Mouse (Mus musculus) intestine, embryonic 16.5 days (tissue): ENCODE results near the gene Klhl26. TPM values are rescaled to one million over a fixed set of nuclear protein-coding genes. Genes with fewer than 3 reads are reported as not detected.
"Not testable (repeated sequence)": the region's sequence is repeated elsewhere in the genome, so short reads cannot be mapped to it uniquely, and the experiment has no call there.

ENCODE experiments used
- ATAC-seq: fragments of 200-750 bp; cut with Nextera tagmentation; 2 replicates; pipeline ENCODE4 v1.8.0; 2017; ENCODE audit warnings: moderate TSS enrichment, moderate library complexity
- H3K27ac ChIP-seq: fragments of 300-500 bp; sonication (generic); 2 replicates; pipeline ENCODE4 v1.5.1; 2014; ENCODE audit warnings: mild to moderate bottlenecking, low read length
- H3K27me3 ChIP-seq: fragments of 300-500 bp; sonication (generic); replicated peaks from 2 replicates; pipeline ENCODE4 v1.6.1; 2014; ENCODE audit warnings: low read length, control low read depth, mixed read lengths; ENCODE audit not compliant: control insufficient read depth, insufficient read depth
- H3K36me3 ChIP-seq: fragments of 300-500 bp; sonication (generic); 2 replicates; pipeline ENCODE4 v1.6.1; 2014; ENCODE audit warnings: low read length, control low read depth; ENCODE audit not compliant: control insufficient read depth, insufficient read depth
- H3K4me1 ChIP-seq: fragments of 300-500 bp; sonication (generic); 2 replicates; pipeline ENCODE4 v1.6.1; 2014; ENCODE audit warnings: low read length, control low read depth, mixed read lengths; ENCODE audit not compliant: control insufficient read depth, insufficient read depth
- H3K4me2 ChIP-seq: fragments of 300-500 bp; sonication (generic); 2 replicates; pipeline ENCODE4 v1.6.1; 2014; ENCODE audit warnings: low read depth, low read length, control low read depth
- H3K4me3 ChIP-seq: fragments of 300-500 bp; sonication (generic); 2 replicates; pipeline ENCODE4 v1.5.1; 2014; ENCODE audit warnings: mild to moderate bottlenecking, low read length
- H3K9ac ChIP-seq: fragments of 300-500 bp; sonication (generic); 2 replicates; pipeline ENCODE4 v1.6.1; 2014; ENCODE audit warnings: low read depth, low read length
- H3K9me3 ChIP-seq: fragments of 300-500 bp; sonication (generic); 2 replicates; pipeline ENCODE4 v1.6.1; 2016; ENCODE audit warnings: low read length, control low read depth; ENCODE audit not compliant: control insufficient read depth
- WGBS: fragments of 180-500 bp; shearing (Covaris S2); extraction: QIAGEN DNeasy Blood & Tissue Kit; methylation state at CpG from one replicate; pipeline ENCODE4 v1.1.7; 2014; 5-methylcytosine and 5-hydroxymethylcytosine counted together
- polyA plus RNA-seq: library from polyadenylated mRNA; unstranded; fragments of >200 nt; fragmentation: Nextera tagmentation; extraction: Ambion mirVana; gene quantifications from 2 replicates; pipeline ENCODE4 v1.2.1, GENCODE M21; 2015

The Klhl26 gene
- polyA plus RNA-seq, 1 experiment from 2014 or later = 21.5 TPM

DNA sequence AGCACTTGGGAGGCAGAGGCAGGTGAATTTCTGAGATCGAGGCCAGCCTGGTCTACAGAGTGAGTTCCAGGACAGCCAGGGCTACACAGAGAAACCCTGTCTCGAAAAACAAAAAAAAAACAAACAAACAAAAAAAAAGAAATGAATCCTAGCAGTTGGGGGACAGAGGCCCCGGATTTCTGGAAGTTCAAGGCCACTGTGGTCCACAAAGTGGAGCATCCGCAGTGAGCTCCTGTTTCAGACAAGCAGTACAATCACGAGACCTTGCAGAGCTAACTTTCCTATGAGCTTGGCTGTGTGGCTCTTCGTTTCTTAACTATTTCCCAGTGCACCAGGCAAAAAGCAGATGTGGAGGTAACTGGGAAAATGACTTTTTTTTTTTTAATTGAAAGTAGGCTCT is 34.4 kb upstream of the Klhl26 start:
- not testable (repeated sequence) for H3K27me3 ChIP-seq
- 80% methylated on average over 6 of the region's 6 CpGs for WGBS
- H3K9ac ChIP-seq = peak overlapping the region; percentile 90

DNA sequence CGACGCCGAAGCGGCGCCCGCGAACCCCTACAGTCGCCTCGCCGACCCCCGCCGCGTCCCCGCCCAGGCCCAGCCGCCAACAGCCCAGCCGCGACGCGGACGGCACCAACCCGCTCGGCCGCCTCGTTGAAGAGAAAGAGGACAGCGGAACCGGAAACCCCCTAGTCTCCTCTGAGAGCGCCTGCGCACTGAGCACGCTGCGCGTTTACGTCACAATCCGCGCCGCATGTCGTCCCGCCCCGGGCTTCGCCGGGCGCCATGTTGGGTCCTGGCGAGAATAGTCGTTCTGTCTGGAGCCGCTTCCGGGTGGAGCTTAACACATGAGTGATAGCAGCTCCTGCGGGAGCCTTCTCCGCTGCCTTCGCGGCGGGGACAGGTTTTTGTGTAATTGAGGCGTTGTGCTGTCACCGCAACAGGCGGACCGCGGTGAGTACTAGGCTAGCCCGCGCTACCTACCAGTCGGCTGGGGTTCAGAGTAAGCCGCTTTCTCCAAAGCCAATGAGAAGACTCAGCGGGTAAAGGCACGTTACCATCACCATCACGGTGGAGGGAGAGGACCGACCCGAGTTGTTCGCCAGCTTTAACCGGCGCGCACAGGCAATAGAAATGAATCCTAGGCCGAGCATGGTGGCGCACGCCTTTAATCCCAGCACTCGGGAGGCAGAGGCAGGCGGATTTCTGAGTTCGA is 33.6 kb upstream of the Klhl26 start, which contains the start of gene Uba52:
Gene Uba52 (minus strand): TSS at position 574 of the 688 bp plus-strand sequence.
- H3K4me1 ChIP-seq = peaks cover 34% of the 10 kb centered on the region
- H3K4me2 ChIP-seq = peak within 1 kb of the TSS; percentile 80
- WGBS = 1% methylated on average over 73 of the region's 74 CpGs
- H3K27me3 ChIP-seq = no peaks in the 10 kb centered on the region
- H3K4me3 ChIP-seq = peak within 1 kb of the TSS; percentile 83
- H3K27ac ChIP-seq = peak within 1 kb of the TSS; percentile 98
- ATAC-seq = peak; percentile 82
- no peaks in the 10 kb centered on the region for H3K9me3 ChIP-seq
- H3K36me3 ChIP-seq = peaks cover 7% of the 10 kb centered on the region
- peak within 1 kb of the TSS; percentile 90 for H3K9ac ChIP-seq

More for the DNA sequence above, 34.4 kb upstream of the Klhl26 start:
- Histone ChIP-seq H3K4me1 (peaks cover 26% of the 10 kb centered on the region), H3K4me3 (peak overlapping the region; percentile 83), H3K27ac (peak overlapping the region; percentile 98; the same call in 1 of the 2 replicates), H3K4me2 (peak overlapping the region; percentile 46)
- not testable (repeated sequence) for H3K9me3 ChIP-seq, H3K36me3 ChIP-seq, ATAC-seq

GRCm38 (mm10) chr8:70509281-70509952 is 32.6 kb upstream of the Klhl26 start:
- H3K4me2 ChIP-seq = peak overlapping the region; percentile 80
- H3K27ac ChIP-seq = peak overlapping the region; percentile 98
- 10% methylated on average over 25 of the region's 25 CpGs for WGBS
- no peaks in the 10 kb centered on the region for H3K27me3 ChIP-seq
- ATAC-seq = no peak
- peak overlapping the region; percentile 83 for H3K4me3 ChIP-seq
- peak overlapping the region; percentile 90 for H3K9ac ChIP-seq
- H3K36me3 ChIP-seq = peaks cover 7% of the 10 kb centered on the region
- H3K4me1 ChIP-seq = peaks cover 39% of the 10 kb centered on the region
- H3K9me3 ChIP-seq = no peaks in the 10 kb centered on the region

DNA sequence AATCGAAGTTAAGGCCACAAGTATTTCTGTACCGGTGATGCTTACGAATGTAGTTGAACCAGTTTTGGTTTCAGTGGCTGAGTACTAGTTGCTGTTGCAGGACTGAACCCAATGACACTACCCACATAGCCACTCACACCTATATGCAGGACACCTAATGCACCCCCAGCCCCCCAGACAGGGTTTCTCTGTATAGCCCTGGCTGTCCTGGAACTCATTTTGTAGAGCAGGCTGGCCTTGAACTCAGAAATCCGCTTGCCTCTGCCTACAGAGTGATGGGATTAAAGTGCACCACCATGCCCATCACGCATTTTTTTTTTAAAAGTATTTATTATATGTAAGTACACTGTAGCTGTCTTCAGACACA is 30.2 kb upstream of the Klhl26 start:
- no peak overlapping the region; the same call in 1 of the 2 replicates for H3K27ac ChIP-seq
- peaks cover 14% of the 10 kb centered on the region for H3K27me3 ChIP-seq
- WGBS = 61% methylated on average over 5 of the region's 5 CpGs
- no peak overlapping the region for H3K9ac ChIP-seq
- no peak overlapping the region for H3K4me2 ChIP-seq
- no peak for ATAC-seq
- H3K36me3 ChIP-seq = peaks cover 7% of the 10 kb centered on the region
- peaks cover 38% of the 10 kb centered on the region for H3K4me1 ChIP-seq
- no peak overlapping the region for H3K4me3 ChIP-seq
- no peaks in the 10 kb centered on the region for H3K9me3 ChIP-seq

GRCm38 (mm10) chr8:70506328-70507026 is 29.7 kb upstream of the Klhl26 start, which contains the start of gene Rex1bd:
Gene Rex1bd (minus strand): TSS chr8:70506752.
- Histone ChIP-seq H3K9me3 (no peaks in the 10 kb centered on the region), H3K9ac (peak within 1 kb of the TSS; percentile 96), H3K36me3 (peaks cover 7% of the 10 kb centered on the region), H3K27me3 (peaks cover 19% of the 10 kb centered on the region), H3K4me1 (peaks cover 39% of the 10 kb centered on the region), H3K27ac (peak within 1 kb of the TSS; percentile 95), H3K4me3 (peak within 1 kb of the TSS; percentile 77), H3K4me2 (peak within 1 kb of the TSS; percentile 88)
- ATAC-seq = peak; percentile 86
- WGBS = 4% methylated on average over 40 of the region's 40 CpGs

DNA sequence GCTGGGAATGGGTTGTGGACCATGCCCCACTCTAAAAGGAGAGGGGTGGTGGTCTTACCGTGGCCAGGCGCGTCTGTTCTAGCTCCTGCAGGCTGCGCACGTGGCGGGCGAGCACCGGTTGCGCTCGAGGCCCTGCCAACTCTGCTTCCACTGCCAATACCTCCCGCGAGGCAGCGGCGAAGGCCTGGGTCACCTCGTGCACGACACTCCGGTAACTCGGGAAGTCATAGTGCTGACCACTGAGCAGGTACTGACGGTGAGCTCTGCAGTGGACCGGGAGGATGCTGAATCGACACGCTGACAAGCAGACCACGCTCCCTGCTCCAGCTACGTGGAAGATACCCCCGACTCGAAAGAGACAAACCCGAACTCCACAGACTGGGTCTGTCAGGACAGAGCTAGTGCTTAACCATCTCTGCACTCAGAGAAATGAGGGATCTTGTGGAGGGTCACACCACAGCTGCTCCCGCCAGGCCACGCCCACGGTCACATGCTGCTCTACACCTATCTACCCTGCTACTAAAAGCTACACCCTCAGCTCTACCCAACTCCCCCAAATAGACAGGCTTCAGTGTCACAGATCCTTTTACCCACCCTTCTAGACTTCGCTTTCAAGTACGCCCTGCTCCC is 29.0 kb upstream of the Klhl26 start:
- peak overlapping the region; percentile 96 for H3K9ac ChIP-seq
- peaks cover 7% of the 10 kb centered on the region for H3K36me3 ChIP-seq
- H3K9me3 ChIP-seq = no peaks in the 10 kb centered on the region
- peak overlapping the region; percentile 77 for H3K4me3 ChIP-seq
- H3K27me3 ChIP-seq = peaks cover 25% of the 10 kb centered on the region
- WGBS = 28% methylated on average over 32 of the region's 32 CpGs
- peak overlapping the region; percentile 88 for H3K4me2 ChIP-seq
- H3K4me1 ChIP-seq = peaks cover 37% of the 10 kb centered on the region
- 0 out of 2 replicates have a peak overlapping the region, but pooled peaks have one; percentile 95 for H3K27ac ChIP-seq
- ATAC-seq = no peak

DNA sequence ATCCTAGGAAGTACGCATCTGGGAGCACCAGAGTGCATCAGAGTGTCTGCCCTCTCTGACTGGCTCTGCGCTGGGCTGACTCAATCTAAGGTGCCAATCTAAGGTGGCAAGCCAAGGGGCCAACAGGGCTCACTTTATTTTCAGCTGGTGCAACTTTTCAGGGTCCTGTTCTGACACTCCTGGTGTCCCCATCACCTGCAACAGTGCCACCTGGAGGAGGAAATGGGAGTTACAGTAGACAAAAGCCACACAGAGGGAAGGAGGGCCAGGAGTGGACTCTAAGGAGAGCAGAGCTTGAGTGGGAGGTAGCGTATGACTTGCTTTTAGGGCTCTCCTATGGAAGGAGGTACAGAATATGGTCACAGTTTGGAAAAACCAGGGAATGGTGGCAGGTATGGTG is 28.1 kb upstream of the Klhl26 start:
- no peak overlapping the region for H3K4me2 ChIP-seq
- H3K4me3 ChIP-seq = no peak overlapping the region
- ATAC-seq = no peak
- no peak overlapping the region for H3K27ac ChIP-seq
- peaks cover 42% of the 10 kb centered on the region for H3K4me1 ChIP-seq
- H3K9ac ChIP-seq = no peak overlapping the region
- 83% methylated on average over 3 of the region's 3 CpGs for WGBS
- peaks cover 7% of the 10 kb centered on the region for H3K36me3 ChIP-seq
- H3K9me3 ChIP-seq = no peaks in the 10 kb centered on the region
- peaks cover 33% of the 10 kb centered on the region for H3K27me3 ChIP-seq

GRCm38 (mm10) chr8:70504291-70504716 is 27.5 kb upstream of the Klhl26 start:
- WGBS = 63% methylated on average over 16 of the region's 16 CpGs
- ATAC-seq = no peak
- Histone ChIP-seq H3K27me3 (peaks cover 35% of the 10 kb centered on the region), H3K4me1 (peaks cover 42% of the 10 kb centered on the region), H3K27ac (no peak overlapping the region), H3K9me3 (no peaks in the 10 kb centered on the region), H3K4me3 (no peak overlapping the region), H3K9ac (no peak overlapping the region), H3K36me3 (peaks cover 7% of the 10 kb centered on the region), H3K4me2 (no peak overlapping the region)
